Mouse (Mus musculus): ENCODE results near the gene Slfnl1. TPM values are rescaled to one million over a fixed set of nuclear protein-coding genes. Genes with fewer than 3 reads are reported as not detected.

Gene Slfnl1
- total RNA-seq (2015), result 0.22 TPM in 1 of 2 replicates, not detected in the other
- not detected in 2 replicates for total RNA-seq (2017)

DNA sequence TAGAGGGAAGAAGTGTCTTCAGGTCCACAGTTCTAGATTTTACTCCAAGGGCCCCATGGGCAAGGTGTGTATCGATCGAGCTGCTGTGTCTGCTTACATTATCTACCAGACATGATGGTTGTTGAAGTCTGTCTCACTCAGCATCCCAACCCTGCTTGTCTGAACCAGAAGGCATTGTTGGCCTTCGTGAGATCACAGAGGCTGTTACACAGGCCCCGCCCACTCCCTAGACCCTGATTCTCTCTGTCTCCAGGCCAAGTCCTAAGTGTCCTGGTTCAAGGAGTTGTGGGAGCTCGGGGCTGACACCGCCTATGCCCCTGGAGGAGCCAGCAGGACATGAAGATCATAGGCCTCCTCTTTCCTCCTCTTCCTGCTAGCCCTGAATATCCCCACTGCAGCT lies at the start of gene Slfnl1:
Gene Slfnl1 (plus strand): TSS at position 246 of the 400 bp plus-strand sequence.
- no peak for ATAC-seq (ENCODE audit: poor library complexity, severe bottlenecking)

DNA sequence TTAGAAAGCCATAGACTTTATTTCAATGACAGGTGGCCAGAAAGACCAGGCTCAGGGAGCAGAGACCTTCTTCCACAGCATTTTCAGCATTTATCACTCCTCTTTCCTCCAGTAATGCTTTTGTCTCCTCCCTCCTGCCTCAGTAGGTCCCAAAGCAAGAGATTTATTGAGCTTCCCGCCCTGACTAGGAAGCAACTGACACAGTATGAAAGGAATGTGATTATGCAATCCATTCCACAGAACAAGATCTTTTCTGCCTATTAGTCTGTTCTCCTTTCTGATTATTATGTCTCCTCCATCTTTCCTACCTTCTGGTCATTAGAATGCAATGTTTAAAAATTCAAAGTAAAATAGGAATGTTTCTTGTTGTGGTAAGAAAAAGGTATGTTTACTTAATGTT lies 44.3 kb upstream of the Slfnl1 start:
- no peak for ATAC-seq (ENCODE audit: poor library complexity, severe bottlenecking)

DNA sequence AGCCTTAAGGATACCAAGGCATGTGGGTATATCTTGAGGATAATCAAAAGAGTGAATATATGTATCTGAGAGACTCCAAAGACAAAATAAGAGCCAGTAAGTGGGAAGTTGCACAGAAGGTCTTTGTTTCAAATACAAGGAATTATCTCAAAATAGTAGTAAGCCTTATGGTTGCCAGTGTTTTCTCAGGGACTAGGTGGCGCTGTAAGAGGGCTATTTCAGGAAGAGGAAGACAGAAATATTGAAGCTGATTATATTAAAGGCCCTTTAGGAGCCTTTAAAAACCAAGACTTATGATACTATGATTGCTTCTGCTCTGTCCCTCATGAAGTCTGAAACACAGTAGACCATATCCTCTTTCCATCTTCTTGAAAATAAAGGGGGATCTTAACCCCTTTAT lies 25.1 kb upstream of the Slfnl1 start:
- ATAC-seq (ENCODE audit: poor library complexity, severe bottlenecking), result no peak

- peak; percentile 12; the same call in 1 of the 2 replicates for ATAC-seq (ENCODE audit: poor library complexity, severe bottlenecking)
Observed at GRCm38 (mm10) chr4:120511203-120511602, 20.8 kb upstream of the Slfnl1 start.

- ATAC-seq (ENCODE audit: poor library complexity, severe bottlenecking), result no peak
Observed at GRCm38 (mm10) chr4:120514366-120514765, 17.7 kb upstream of the Slfnl1 start.

DNA sequence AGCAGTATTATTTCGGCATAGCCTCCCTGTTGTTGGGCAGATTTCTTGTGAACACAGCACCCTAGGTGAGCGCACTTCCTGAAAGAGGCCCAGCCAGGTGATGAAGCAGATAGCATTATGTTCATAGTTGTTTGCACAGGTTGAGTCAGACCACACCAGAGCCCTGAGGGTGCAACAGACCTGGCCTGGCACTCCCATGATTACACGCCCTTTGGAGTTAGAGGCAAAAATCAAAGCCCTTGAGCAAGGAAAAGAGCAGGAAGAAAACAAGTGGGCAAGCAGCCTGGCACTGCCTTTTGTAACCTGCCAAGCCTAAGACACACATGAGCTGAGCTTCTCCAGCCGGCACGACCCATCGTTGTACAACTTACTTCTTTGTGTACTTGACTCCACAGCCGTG lies 15.5 kb upstream of the Slfnl1 start:
- ATAC-seq (ENCODE audit: poor library complexity, severe bottlenecking), result no peak

GRCm38 (mm10) chr4:120516907-120517306 lies 15.1 kb upstream of the Slfnl1 start:
- ATAC-seq (ENCODE audit: poor library complexity, severe bottlenecking), result no peak

DNA sequence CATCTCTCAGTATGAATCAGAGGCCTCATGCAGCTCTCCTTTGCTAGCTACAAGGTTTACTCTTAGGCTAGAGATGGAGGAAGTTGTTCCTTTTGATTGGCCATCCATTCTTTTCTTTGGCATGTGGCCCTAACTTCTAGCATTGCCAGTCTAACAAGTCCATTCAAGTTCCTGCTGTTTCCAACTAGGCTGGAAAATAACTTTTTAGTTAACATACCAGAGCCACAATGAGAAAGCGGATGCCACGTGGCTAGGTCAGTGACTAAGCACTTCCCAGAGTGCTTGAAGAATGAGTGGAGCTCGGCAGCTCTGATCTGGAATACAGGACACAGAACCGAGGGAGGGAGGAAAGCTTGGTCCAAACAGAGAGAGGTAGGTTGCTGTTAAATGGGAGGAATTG lies 14.7 kb upstream of the Slfnl1 start:
- no peak for ATAC-seq (ENCODE audit: poor library complexity, severe bottlenecking)

DNA sequence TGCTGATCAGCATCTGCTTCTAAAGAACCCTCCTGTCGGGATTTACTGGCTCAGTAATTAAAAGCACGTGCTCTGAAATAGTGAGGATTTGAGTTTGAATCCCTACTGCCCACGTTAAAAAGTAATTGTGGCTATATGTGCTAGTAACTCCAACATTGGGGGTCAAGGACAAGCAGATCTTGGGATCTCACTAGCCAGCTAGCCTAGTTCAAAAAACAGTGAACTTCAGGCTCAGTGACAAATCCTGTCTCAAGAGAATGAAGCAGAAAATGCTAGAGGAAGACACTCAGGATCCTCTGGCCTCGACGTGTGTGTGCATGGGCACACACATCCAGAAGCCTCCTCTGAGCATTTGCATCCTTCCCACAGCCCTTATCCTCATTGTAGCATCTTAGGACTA lies 10.3 kb upstream of the Slfnl1 start:
- ATAC-seq (ENCODE audit: poor library complexity, severe bottlenecking), result no peak

GRCm38 (mm10) chr4:120522351-120522750 lies 9.7 kb upstream of the Slfnl1 start:
- ATAC-seq (ENCODE audit: poor library complexity, severe bottlenecking), result no peak

DNA sequence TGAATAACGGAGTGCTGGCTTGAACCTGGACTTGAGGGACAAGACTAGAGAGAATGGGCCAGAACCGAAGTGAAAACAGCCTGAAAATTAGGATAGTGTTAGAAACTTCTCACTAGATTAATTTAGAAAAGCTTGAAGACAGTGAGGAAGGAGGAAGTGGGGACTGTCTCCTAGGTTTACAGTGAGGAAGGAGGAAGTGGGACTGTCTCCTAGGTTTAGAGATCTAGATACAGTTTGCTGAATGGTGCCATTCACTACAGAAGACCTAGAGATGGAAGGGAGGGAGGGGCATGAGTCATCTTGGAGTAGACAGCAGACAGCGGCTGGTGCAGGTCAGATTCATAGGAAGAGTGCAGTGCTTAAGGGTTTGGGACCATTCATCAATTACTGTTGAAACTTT lies 8.9 kb upstream of the Slfnl1 start:
- ATAC-seq (ENCODE audit: poor library complexity, severe bottlenecking), result peak; percentile 96

GRCm38 (mm10) chr4:120528171-120528570 lies 3.9 kb upstream of the Slfnl1 start:
- ATAC-seq (ENCODE audit: poor library complexity, severe bottlenecking), result no peak

GRCm38 (mm10) chr4:120538664-120539063 lies 6.6 kb downstream of the Slfnl1 start:
- ATAC-seq (ENCODE audit: poor library complexity, severe bottlenecking), result no peak

DNA sequence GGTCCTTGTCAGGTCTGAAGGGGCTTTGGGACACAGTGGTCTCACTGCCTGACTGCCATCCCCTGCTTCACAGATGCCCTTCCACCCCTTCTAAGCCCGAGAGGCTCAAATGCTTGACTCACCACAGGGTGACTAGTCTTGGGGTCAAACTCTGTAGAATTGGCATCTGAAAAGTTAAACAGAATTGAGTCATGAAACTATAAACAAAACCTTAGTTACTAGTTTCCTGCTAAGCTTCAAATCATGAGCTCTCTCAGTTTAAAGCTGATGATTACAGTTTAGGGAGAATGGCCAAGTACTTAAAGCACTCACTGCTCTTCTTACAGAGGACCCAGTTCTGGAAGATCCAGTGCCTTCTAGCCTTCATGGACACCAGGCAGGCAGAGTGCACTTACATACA lies 12.9 kb downstream of the Slfnl1 start:
- ATAC-seq (ENCODE audit: poor library complexity, severe bottlenecking), result no peak

DNA sequence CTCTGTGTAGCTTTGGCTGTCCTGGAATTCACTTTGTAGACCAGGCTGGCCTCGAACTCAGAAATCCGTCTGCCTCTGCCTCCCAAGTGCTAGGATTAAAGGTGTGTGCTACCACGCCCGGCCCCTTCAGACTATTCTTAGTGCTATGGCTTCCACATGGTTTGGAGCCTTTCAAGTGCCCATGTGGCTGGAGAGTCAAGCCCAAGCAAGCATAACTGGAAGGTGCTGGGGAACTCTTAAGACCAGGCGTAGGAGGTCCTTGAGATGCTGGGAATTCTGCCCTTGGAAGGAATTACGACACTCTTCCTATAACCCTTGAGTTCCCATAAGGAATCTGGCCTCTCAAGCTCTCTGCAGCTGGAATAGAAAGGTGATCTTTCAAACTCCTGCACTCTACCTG lies 24.6 kb downstream of the Slfnl1 start:
- no peak for ATAC-seq (ENCODE audit: poor library complexity, severe bottlenecking)

DNA sequence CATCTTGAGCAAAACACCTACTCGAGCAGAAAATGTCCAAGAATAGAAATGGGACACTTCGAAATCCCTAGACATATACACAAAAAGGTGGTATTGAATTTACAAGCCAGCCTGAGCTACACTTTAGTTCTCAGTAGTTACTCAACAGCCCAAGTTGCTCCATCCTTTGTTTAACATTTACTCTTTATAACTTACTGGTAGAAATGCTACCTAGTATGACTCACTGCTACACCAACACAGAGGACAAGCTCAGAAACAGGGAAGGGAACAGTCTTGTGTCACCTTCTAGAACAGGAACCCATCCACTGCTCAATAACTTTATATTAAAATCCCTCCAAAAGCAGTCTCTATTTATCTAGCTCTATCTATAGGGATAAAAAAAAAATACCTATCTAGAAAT lies 33.7 kb downstream of the Slfnl1 start:
- ATAC-seq (ENCODE audit: poor library complexity, severe bottlenecking), result no peak

DNA sequence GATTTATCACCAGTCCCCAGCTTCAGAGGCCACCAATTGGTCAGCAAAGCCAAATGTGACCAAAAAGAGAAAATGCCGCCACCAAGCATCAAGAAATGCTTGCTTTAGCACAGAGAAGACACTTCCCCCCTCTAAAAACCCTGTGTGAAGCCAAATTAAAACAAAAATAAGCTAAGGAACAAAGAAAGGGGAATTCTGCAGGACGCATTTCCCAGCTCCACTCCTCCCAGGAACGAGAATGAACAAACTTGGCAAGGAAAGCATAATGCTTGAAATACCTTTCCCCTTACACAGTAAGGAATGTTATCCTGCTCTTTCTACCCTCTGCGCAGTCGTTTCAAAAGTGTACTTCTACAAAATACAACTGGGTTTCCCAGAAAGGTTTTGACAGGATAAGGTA lies 36.0 kb downstream of the Slfnl1 start:
- ATAC-seq (ENCODE audit: poor library complexity, severe bottlenecking), result no peak

DNA sequence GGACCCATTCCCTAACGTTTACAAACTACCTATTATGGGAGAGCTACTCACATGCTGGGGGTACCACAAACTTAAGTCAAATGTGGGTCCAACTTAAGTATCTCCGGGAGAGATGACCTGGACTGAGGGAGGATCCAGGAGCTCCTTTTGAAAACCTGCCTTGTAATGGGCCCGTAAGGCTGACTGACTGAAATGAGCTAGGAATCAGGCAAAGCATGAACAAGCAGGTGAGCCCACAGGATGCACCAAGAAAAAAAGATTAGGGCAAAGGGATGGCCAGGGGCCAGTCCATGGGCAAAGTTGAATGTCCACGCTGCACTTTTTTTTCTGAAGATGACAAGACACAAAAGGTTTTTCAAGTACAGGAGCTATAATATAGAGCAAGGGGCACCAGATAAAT lies 37.0 kb downstream of the Slfnl1 start:
- no peak for ATAC-seq (ENCODE audit: poor library complexity, severe bottlenecking)

GRCm38 (mm10) chr4:120569486-120570437 lies 37.7 kb downstream of the Slfnl1 start, which contains the start of gene Ctps:
Ctps (minus strand) TSS chr4:120570276.
- ATAC-seq (ENCODE audit: poor library complexity, severe bottlenecking), result peak; percentile 91

- ATAC-seq (ENCODE audit: poor library complexity, severe bottlenecking), result no peak
Observed at GRCm38 (mm10) chr4:120570438-120571069, 38.5 kb downstream of the Slfnl1 start.

DNA sequence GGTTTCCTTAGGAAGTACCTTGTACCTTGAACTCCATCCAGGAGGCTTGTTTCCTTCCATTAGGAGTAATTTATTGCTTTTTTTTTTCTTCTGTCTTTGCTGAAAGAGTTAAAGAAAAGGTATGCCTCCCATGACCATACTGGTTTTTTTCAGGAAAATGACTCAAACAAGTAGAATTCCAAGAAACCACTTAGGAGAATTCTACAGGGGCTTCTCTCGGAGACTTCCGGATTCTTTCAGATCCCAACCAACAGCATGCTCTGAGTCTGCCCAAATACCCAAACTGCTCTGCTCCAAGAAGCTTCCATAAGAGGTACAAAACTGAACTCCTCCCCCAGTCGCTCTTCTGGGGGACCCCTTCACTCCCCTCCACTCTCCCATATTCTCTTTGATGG lies 39.0 kb downstream of the Slfnl1 start:
- ATAC-seq (ENCODE audit: poor library complexity, severe bottlenecking), result no peak

- ATAC-seq (ENCODE audit: poor library complexity, severe bottlenecking), result no peak
Observed at GRCm38 (mm10) chr4:120571691-120572090, 39.7 kb downstream of the Slfnl1 start.

All from megakaryocyte, adult 5-6 weeks (primary cell).